Mouse (Mus musculus) bone marrow, adult 2 months (tissue): ENCODE results near the gene Hoxa5.

Experiments
- CTCF ChIP-seq: fragments of 200-500 bp; IDR thresholded peaks from 2 replicates; pipeline ENCODE4 v1.5.1; 2011; ENCODE audit warnings: low read length, control low read depth; ENCODE audit not compliant: control insufficient read depth, insufficient read depth
- POLR2A ChIP-seq: fragments of 200-500 bp; IDR thresholded peaks from 2 replicates; pipeline ENCODE4 v1.6.1; 2011; ENCODE audit warnings: low read depth, mild to moderate bottlenecking, control low read depth, low read length, borderline replicate concordance; ENCODE audit not compliant: control insufficient read depth

DNA sequence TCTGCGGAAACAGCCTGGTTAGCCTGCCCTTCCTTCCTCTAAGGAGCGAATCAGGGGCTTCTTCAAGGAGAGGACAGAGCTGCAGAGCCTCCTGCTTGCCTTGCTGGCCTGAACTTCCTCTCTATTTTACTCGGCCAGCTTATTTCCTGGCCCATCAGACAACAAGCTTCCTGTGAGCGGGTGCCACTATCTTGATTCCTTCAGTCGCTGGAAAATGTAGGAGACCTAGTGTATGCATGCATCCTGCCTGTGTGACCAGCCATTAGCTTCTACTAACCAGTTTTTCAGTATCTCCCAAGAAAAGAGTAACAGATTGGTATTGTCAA is 33.5 kb downstream of the Hoxa5 start:
- TF ChIP-seq CTCF (no peak), POLR2A (no peak)
